Mouse (Mus musculus) gastrocnemius, adult 8-10 months (tissue): ENCODE data around the gene Cnih4. TPM values are rescaled to one million over a fixed set of nuclear protein-coding genes. Genes with fewer than 3 reads are reported as not detected.

Experiments used
- DNase-seq, 2 experiments: peaks; one replicate each; pipeline ENCODE4 v3.0.0; 2022; ENCODE audit warnings: low spot score in 2 of 2
- total RNA-seq, 4 experiments: library from RNA; stranded (reverse); gene quantifications; 2 replicates each; pipeline ENCODE4 v1.2.4; 2022

Cnih4 gene
- total RNA-seq, result 10 to 100 TPM; 36.5 to 43.7 (median 42.3) TPM

- DNase-seq, result peak; percentile 80 to 85
Measured at GRCm38 (mm10) chr1:181143950-181144836, at the start of gene Cnih4, which contains the start of gene Nvl. TSS of gene Cnih4 (plus strand) at chr1:181144693. TSS of gene Nvl (minus strand) at chr1:181144204.

DNA sequence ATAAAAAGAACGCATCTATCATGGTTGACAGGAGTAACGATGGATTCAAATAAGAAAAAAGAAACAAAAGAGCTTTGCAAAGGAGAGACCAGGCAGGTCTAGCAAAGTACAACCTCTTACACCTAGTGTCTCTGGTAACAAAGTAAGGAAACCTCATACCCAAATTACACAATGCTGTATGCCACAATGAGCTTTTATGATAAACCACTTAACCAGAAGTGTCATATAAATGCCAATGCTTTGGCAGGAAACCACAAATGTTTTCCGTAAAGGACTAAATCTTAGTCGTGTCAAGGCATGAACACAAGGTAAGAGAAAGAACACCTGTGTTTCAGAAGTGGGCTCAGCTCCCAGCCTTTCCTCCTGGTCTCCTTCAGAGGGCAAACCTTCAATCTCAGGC lies 27.4 kb upstream of the Cnih4 start:
- DNase-seq, result no peak

DNA sequence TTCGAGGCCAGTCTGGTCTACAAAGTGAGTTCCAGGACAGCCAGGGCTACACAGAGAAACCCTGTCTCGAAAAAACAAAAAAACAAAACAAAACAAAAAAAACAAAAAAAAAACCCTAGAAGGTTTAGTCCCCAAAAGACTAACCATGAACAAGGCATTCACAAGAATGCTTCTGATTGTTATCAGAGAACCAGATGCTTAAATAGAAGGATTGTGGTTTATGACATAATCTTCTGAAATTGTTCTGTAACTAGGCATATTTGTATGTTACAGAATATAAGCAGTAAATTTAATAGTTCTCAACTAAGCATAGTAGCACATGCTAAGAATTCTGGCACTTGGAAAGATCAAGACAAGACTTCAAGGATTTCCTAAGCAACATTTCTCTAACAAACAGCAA lies 20.3 kb upstream of the Cnih4 start:
- DNase-seq, result no peak

GRCm38 (mm10) chr1:181125916-181126315 lies 18.6 kb upstream of the Cnih4 start:
- DNase-seq, result no peak

DNA sequence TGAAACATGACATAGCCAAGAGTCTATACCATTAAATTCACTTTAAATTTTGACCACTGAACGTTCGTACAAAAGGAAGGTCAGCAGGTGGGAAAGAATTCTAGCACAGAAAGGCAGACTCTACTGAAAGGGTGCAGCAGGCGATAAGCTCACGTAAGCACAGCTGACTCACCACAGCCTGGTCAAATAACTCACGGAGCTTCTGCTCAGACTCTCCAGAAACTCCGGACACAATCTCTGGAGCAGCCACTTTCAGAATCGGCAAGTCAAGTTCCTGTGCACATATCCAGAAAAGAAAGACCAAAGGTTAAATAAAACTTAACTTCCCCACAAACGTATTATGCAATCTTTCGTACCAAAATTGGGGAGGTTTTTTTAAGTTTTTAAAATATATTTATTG lies 17.7 kb upstream of the Cnih4 start:
- DNase-seq, result no peak

DNA sequence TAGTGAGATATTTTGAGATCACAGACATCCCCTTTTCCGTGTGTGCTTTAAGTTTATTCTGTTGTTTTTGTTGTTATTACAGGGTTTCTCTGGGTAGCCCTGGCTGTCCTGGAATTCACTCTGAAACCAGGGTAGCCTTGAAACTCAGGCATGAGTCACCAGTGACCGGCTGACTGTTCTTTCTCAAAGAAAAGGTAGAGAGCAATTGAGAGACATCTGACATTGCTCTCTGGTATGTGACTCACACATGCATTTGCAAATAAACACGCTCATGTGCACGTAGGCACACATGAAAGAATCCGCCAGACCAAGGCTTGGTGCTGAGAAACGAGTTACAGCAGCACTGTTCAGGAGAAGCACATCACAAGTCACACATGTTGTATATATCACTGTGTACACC lies 12.6 kb upstream of the Cnih4 start:
- DNase-seq, result no peak

DNA sequence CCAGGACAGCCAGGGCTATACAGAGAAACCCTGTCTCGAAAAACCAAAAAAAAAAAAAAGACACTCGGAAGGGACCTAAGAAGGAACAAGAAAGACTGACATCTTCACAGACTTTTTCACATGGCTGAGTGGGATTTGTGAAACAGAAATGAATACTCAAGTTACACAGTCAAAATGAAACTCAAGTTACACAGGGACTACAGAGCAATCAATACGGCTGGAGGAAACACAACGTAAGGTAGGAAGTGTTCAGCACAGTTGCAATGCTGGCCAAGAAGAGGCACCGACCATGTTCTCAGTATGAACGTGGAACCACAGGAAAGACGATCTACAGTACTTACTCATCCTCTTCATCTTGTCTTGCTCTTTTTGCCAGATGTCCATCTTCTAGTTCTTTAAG lies 5.8 kb upstream of the Cnih4 start:
- DNase-seq, result no peak

DNA sequence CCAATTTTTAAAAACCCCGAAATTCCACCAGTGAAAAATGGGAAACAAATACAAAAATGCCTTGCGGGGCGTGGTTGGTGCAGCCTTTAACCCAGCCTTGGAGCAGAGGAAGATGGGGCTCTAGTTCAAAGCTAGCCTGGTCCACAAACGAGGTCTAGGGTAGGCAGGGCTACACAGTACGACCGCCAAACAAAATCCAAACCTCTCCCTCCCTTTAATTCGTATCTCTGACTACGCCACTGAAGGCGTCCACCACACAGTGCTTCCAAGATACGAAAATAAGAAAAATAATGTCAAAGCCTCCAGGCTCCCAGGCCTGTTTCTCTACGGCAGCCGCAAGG lies 914 bp upstream of the Cnih4 start:
- DNase-seq, result no peak

- no peak for DNase-seq
Measured at GRCm38 (mm10) chr1:181144966-181145365, 473 bp downstream of the Cnih4 start.

- DNase-seq, result no peak
Measured at GRCm38 (mm10) chr1:181146187-181146586, 1.7 kb downstream of the Cnih4 start.

DNA sequence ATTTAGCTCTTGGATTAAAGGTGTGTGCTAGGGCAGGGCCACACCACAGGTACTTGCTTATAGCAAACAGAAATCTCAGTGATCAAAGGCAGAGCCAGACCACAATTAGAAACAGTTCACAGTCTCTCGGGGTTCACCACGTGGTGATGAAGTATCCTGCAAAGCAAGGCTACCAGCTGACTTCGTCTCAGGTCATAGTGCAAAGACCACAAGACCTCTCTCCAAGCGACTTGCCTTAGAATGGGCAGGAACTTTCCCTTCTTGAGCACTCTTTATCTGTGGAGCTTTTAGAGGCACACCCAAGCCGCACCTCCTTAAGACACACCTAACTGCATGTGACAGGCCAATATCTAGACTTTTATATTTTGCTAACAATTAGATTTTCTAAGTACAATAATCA lies 4.0 kb downstream of the Cnih4 start:
- DNase-seq, result no peak

- DNase-seq, result no peak
Measured at GRCm38 (mm10) chr1:181149373-181150017, 5.0 kb downstream of the Cnih4 start.

GRCm38 (mm10) chr1:181150431-181150826 lies 5.9 kb downstream of the Cnih4 start:
- DNase-seq, result no peak

DNA sequence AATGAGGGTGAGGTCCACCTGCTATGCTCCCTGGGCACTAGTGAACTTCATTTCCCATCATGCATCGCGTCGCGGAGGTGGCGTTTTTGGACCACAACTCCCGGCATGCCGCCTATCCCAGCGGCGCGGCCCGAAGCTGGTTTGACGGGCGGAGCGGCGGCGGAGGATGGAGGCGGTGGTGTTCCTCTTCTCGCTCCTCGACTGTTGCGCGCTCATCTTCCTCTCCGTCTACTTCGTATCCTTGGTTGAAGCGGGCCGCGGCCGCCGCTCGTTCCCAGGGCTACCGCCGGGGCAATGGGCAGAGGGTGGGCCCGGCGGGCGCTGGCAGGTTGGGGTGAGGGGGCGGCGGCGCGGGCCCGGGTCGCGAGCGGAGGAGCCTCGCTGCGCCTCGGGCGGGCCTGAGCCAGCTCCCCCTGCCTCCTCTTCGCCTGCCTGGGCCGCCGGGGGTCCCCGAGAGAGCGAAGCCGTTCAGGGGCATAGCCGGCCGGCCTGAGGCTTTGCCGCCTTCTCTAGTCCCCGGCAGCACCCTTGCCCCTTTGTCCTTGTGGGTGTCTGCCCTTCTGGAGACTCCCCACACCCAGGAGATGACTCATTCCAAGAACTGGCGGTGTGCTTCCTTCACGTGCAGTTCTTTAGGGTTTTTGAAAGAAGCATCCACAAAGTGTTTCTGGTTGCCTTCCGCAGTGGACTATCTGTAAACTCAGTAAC lies 6.5 kb downstream of the Cnih4 start:
- DNase-seq, result peak; percentile 76 to 79

GRCm38 (mm10) chr1:181151541-181151940 lies 7.0 kb downstream of the Cnih4 start:
- no peak for DNase-seq

DNA sequence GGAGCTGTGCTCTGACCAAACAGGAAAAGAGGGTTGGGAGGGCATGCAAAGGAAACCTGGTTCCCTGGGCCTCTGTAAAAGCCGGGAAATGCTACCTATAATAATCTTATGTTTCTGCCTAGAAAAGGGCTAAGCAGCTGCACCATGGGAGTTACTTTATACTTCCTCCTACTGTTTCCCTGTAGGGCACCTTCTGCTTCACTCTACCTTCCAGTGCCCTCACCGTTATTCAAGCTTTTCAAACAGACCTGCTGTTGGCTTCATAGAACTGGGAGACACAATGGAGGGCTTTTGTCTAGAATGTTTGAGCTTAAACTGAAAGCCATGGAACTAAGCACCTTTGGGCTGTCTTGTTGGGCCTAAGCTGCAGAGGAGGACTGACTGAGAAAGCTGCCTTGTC lies 23.3 kb downstream of the Cnih4 start:
- no peak for DNase-seq

- DNase-seq, result no peak
Measured at GRCm38 (mm10) chr1:181168377-181168776, 23.9 kb downstream of the Cnih4 start.

- DNase-seq, result no peak
Measured at GRCm38 (mm10) chr1:181170210-181170609, 25.7 kb downstream of the Cnih4 start.

DNA sequence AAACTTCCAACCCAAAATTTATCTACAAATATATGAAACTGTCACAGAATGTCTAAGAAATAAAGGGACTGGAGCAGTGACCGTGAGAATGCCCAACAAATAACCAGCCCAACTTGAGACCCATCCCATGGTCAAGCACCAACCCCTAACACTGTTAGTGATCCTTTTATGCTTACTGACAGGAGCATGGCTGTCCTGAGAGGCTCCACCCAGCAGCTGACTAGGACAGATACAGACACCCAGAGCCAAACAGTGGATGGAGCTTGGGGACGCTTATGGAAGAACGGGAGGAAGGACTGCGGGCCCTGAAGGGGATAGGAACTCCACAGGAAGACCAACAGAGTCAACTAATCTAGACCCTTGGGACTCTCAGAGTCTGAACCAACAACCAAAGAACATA lies 44.4 kb downstream of the Cnih4 start:
- no peak for DNase-seq

DNA sequence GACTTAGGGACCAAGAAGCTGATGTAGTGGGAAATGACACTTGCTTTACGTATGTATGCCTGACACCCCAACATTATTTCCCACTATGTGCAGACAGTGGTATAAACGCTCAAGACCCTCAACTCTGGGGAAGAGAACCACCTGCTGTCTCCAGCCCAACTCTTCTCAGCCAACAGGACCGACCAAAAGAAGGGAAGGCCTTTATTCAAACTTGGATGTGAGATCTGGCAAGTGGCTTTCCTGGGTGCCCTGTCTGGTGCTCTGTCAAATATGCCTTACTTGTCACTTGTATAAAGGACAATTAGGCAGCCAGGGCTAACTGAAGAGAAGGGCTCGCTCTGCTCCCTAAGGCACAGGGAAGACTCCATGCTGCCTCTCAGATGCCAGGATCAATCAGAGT lies 55.0 kb downstream of the Cnih4 start:
- DNase-seq, result no peak

DNA sequence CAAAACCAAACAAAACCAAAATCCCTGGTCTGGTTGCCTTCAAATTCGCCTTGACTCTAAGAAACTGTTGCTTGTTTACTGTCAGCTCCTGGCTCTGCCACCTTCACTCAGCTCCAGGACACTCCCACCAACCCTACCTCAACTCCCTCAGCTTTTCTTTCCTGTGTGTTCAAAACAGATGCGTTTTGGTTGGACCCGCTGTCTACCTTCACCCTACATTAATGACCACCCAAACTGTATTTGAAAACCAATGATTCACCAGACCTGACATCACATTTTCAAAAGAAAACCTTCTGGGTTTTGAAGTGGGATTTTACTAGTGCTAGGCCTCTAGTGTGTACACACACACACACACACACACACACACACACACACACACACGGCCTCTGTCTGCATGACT lies 65.7 kb downstream of the Cnih4 start:
- no peak for DNase-seq
